Mouse (Mus musculus) forebrain, embryonic 12.5 days (tissue): ENCODE results near the gene Nop10. TPM values are rescaled to one million over a fixed set of nuclear protein-coding genes. Genes with fewer than 3 reads are reported as not detected.
A peak's percentile ranks its signal among the peaks of the same experiment; 100 is the strongest.

Source experiments
- ATAC-seq: fragments of 200-750 bp; cut with Nextera tagmentation; 2 replicates; pipeline ENCODE4 v1.8.0; 2017; ENCODE audit warnings: moderate TSS enrichment; ENCODE audit not compliant: low FRiP score
- H3K27ac ChIP-seq: fragments of 300-500 bp; sonication (generic); 2 replicates; pipeline ENCODE4 v1.5.1; 2016; ENCODE audit warnings: mild to moderate bottlenecking
- H3K27me3 ChIP-seq: fragments of 300-500 bp; sonication (generic); 2 replicates; pipeline ENCODE4 v1.6.1; 2016; ENCODE audit warnings: mild to moderate bottlenecking
- H3K36me3 ChIP-seq: fragments of 300-500 bp; sonication (generic); replicated peaks from 2 replicates; pipeline ENCODE4 v1.6.1; 2016; ENCODE audit warnings: mild to moderate bottlenecking
- H3K4me1 ChIP-seq: fragments of 300-500 bp; sonication (generic); 2 replicates; pipeline ENCODE4 v1.6.1; 2016
- H3K4me2 ChIP-seq: fragments of 300-500 bp; sonication (generic); 2 replicates; pipeline ENCODE4 v1.6.1; 2016; ENCODE audit warnings: mild to moderate bottlenecking, moderate library complexity
- H3K4me3 ChIP-seq: fragments of 300-500 bp; sonication (generic); replicated peaks from 2 replicates; pipeline ENCODE4 v1.5.1; 2016; ENCODE audit warnings: mild to moderate bottlenecking
- H3K9ac ChIP-seq: fragments of 300-500 bp; sonication (generic); 2 replicates; pipeline ENCODE4 v1.6.1; 2016; ENCODE audit warnings: mild to moderate bottlenecking
- H3K9me3 ChIP-seq: fragments of 300-500 bp; sonication (generic); 2 replicates; pipeline ENCODE4 v1.6.1; 2016
- WGBS: fragments of 180-500 bp; shearing (Covaris S2); methylation state at CpG from one replicate; pipeline ENCODE4 v1.1.7; 2016; 5-methylcytosine and 5-hydroxymethylcytosine counted together
- polyA plus RNA-seq: library from polyadenylated mRNA; unstranded; fragments of >200 nt; fragmentation: Nextera tagmentation; extraction: Ambion mirVana; gene quantifications from 2 replicates; pipeline ENCODE4 v1.2.1, GENCODE M21; 2016

Nop10 gene
- polyA plus RNA-seq, 1 experiment from 2014 or later: 157 TPM

DNA sequence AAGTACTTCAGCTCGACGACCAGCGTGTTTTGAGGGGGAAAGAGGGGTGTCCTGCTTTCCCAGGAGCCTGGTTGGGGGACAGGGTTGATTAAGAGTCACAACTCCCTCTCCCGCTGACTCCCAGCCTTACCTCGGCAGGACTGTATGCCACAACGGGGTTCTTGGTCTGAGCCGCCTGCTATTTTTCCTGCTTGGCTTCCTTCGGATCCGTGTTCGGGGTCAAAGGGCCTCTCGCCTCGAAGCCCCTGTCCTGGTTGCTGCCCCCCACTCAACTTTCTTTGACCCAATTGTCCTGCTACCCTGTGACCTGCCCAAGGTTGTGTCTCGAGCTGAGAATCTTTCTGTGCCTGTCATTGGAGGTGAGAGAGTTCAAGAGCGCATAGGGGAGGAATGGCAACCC lies 19.9 kb upstream of the Nop10 start:
- Histone ChIP-seq H3K9me3 (no peaks in the 10 kb centered on the region), H3K4me2 (no peak overlapping the region), H3K27ac (no peak overlapping the region), H3K36me3 (peaks cover 26% of the 10 kb centered on the region), H3K4me3 (no peak overlapping the region), H3K4me1 (peaks cover 10% of the 10 kb centered on the region), H3K27me3 (0 out of 2 replicates have a peak, but pooled peaks cover 7% of the 10 kb centered on the region), H3K9ac (no peak overlapping the region)
- 88% methylated on average over 14 of the region's 14 CpGs for WGBS
- ATAC-seq: no peak

GRCm38 (mm10) chr2:112245307-112245706 lies 16.4 kb upstream of the Nop10 start:
- Histone ChIP-seq H3K4me3 (no peak overlapping the region), H3K9ac (no peak overlapping the region), H3K27me3 (no peaks in the 10 kb centered on the region), H3K36me3 (peaks cover 26% of the 10 kb centered on the region), H3K27ac (no peak overlapping the region), H3K9me3 (no peaks in the 10 kb centered on the region), H3K4me2 (no peak overlapping the region), H3K4me1 (peaks cover 5% of the 10 kb centered on the region)
- 91% methylated on average over 5 of the region's 5 CpGs for WGBS
- ATAC-seq: no peak

DNA sequence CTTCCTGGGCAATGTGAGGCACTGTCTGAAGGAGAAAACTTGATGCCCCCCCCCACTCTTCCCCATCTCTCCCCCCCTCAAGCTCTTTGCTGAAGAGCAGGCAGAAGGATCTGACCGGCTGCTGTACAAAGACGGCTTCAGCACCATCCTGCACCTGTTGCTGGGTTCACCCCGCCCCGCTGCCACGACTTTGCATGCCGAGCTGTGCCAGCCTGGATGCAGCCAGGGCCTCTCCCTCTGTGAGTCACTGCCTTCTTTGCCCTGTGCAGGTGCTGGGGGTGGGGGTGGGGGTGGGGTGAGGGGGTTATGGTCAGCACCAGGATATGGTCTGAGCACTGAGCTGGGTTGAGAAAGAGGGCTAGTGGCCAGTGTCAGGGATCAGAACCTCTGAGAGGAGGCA lies 15.5 kb upstream of the Nop10 start:
- H3K4me1 ChIP-seq: no peaks in the 10 kb centered on the region; the same call in 1 of the 2 replicates
- H3K4me2 ChIP-seq: no peak overlapping the region
- no peaks in the 10 kb centered on the region for H3K9me3 ChIP-seq
- peaks cover 26% of the 10 kb centered on the region for H3K36me3 ChIP-seq
- no peak overlapping the region for H3K27ac ChIP-seq
- 94% methylated on average over 6 of the region's 6 CpGs for WGBS
- no peak overlapping the region for H3K9ac ChIP-seq
- H3K27me3 ChIP-seq: no peaks in the 10 kb centered on the region
- no peak overlapping the region for H3K4me3 ChIP-seq
- ATAC-seq: no peak

GRCm38 (mm10) chr2:112247323-112247722 lies 14.4 kb upstream of the Nop10 start:
- no peaks in the 10 kb centered on the region for H3K27me3 ChIP-seq
- 87% methylated on average over 10 of the region's 10 CpGs for WGBS
- no peak overlapping the region for H3K4me2 ChIP-seq
- peaks cover 26% of the 10 kb centered on the region for H3K36me3 ChIP-seq
- no peak overlapping the region for H3K9ac ChIP-seq
- H3K4me3 ChIP-seq: no peak overlapping the region
- no peaks in the 10 kb centered on the region for H3K9me3 ChIP-seq
- no peak overlapping the region for H3K27ac ChIP-seq
- H3K4me1 ChIP-seq: no peaks in the 10 kb centered on the region
- no peak for ATAC-seq

DNA sequence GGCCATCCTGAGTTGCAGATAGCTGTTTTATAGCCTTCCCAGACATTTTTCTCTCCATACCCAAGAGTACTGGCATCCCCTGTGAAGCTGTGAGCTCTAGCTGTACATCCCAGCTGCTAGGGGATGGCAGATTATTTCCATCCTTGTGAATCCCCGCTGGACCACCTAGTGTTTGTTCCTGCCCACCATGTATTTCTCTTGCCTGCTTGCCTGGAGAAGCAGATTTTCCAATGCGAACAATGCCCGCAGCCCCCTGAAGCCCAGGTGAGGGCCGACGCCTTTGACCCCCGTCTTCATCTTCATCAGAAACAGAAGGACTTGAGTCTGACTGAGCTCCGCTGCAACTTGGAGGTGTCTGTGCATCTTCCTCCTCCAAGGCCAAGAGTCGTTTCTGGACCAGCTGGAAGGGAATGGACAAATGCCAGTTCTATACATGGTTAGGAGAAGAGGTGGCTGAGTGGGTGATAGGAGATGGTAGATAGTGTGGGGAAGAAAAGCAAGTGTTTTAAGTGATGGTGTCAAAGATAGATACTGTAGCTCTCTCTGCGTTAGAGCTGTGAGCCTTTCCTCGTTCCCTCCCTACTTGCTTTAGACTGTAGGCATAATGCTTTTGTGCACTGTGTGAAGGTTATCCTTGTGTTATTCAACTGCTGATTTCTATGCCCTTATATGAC lies 11.8 kb upstream of the Nop10 start:
- Histone ChIP-seq H3K9me3 (no peaks in the 10 kb centered on the region), H3K4me1 (no peaks in the 10 kb centered on the region), H3K9ac (no peak overlapping the region), H3K4me2 (no peak overlapping the region), H3K4me3 (no peak overlapping the region), H3K27me3 (no peaks in the 10 kb centered on the region), H3K27ac (no peak overlapping the region), H3K36me3 (peaks cover 11% of the 10 kb centered on the region)
- 92% methylated on average over 10 of the region's 10 CpGs for WGBS
- no peak for ATAC-seq

DNA sequence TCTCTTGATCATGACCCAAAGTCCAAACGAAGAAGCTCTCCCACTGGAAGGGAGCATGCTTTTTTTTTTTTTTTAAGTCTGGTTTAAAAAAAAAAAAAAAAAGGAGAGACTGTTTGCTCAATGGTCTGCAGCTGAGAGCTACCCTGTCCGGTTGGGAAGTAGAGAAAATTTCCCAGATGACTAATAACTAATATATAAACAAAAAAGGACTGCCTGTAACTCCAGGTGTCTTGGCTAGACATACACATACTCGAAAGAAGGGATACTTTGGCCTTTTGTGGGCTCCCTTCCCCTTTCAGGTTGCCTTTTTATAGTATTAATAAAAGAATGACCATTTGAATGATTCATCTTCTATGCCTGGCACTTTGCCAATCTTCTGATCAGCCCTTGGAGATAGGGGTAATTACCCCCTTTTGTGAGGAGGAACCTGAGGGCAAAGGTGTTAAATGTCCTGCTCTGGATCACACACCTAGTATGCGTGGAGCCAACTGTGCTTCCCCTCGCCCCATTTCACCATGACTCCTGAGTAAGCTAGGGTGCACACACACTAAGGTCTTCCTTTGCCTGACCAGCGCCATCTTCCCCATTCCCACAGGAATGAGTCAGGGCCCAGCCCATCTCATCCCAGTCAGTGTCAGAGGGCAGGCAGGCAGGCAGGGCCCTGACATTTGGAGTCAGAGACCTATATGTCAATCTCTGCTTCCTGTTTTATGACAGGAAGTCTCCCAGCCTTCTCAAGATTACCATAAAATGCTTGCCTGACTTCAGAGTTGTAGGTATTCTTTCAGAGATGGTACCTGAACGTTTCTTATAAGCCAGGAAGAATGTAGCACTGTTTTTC lies 6.8 kb upstream of the Nop10 start:
- Histone ChIP-seq H3K4me2 (no peak overlapping the region), H3K27ac (no peak overlapping the region), H3K9me3 (no peaks in the 10 kb centered on the region), H3K4me3 (no peak overlapping the region), H3K9ac (no peak overlapping the region), H3K27me3 (no peaks in the 10 kb centered on the region), H3K36me3 (no peaks in the 10 kb centered on the region), H3K4me1 (no peaks in the 10 kb centered on the region)
- no peak for ATAC-seq
- 71% methylated on average over 7 of the region's 7 CpGs for WGBS

DNA sequence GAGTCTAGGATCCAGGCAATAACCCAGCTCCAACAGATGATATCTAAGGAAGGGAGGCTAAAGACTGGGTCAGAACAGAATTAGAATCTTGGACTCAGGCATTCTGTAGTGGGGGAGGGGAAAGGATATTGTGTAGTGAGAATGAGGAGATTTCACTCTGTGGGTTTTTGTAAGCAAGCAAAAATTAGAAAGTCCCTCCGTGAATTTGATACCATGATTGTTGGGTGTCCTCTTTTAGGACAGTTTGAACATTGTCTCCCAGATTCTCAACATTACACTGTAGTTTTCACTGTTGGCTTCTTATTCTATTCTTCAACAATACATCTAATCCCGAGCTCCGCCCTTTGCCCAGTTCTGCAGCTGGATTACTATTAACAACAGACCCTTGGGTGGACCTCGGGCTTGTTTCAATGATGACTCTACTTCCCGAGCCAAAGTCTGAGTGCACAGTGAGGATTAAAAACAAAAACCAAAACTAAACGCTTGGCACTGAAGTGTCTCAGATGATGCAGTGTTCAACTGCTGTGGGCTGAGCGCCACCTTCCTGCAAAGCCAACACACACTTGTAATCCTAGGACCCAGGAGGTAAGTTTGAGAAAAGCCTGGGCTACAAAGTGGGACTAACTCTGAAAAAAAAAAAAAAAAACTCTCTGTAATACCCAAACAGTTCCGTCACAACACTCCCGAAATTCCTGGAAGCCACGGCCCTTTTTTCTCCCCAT lies 2.3 kb upstream of the Nop10 start, which contains the start of gene Nutm1:
Gene Nutm1 (minus strand): TSS at position 51 of the 722 bp plus-strand sequence.
- H3K36me3 ChIP-seq: no peaks in the 10 kb centered on the region
- no peak within 1 kb of the TSS for H3K4me3 ChIP-seq
- no peak for ATAC-seq
- no peak within 1 kb of the TSS for H3K9ac ChIP-seq
- H3K4me1 ChIP-seq: peaks cover 13% of the 10 kb centered on the region
- H3K4me2 ChIP-seq: no peak within 1 kb of the TSS
- no peaks in the 10 kb centered on the region for H3K9me3 ChIP-seq
- no peaks in the 10 kb centered on the region for H3K27me3 ChIP-seq
- WGBS: 69% methylated on average over 10 of the region's 10 CpGs
- H3K27ac ChIP-seq: no peak within 1 kb of the TSS

GRCm38 (mm10) chr2:112262779-112263295 lies 1.1 kb downstream of the Nop10 start:
- Histone ChIP-seq H3K27ac (no peak overlapping the region), H3K4me1 (peaks cover 32% of the 10 kb centered on the region), H3K9me3 (no peaks in the 10 kb centered on the region), H3K36me3 (no peaks in the 10 kb centered on the region), H3K4me2 (peak overlapping the region; percentile 64), H3K27me3 (no peaks in the 10 kb centered on the region), H3K4me3 (peak overlapping the region; percentile 60), H3K9ac (peak overlapping the region; percentile 60)
- WGBS: 35% methylated on average over 4 of the region's 4 CpGs
- no peak for ATAC-seq

- Histone ChIP-seq H3K9me3 (no peaks in the 10 kb centered on the region), H3K27me3 (no peaks in the 10 kb centered on the region), H3K4me1 (peaks cover 39% of the 10 kb centered on the region), H3K36me3 (no peaks in the 10 kb centered on the region), H3K27ac (no peak overlapping the region), H3K4me3 (no peak overlapping the region), H3K9ac (no peak overlapping the region), H3K4me2 (no peak overlapping the region)
- ATAC-seq: no peak
- WGBS: 80% methylated on average over 4 of the region's 4 CpGs
These were observed 2.6 kb downstream of the Nop10 start for GRCm38 (mm10) chr2:112264364-112264763.

GRCm38 (mm10) chr2:112265448-112266241 lies 3.9 kb downstream of the Nop10 start, which contains the start of gene Slc12a6:
TSS of gene Slc12a6 (plus strand) at chr2:112265825.
- H3K4me3 ChIP-seq: peak within 1 kb of the TSS; percentile 68
- under 1% methylated on average over 83 of the region's 85 CpGs for WGBS
- no peaks in the 10 kb centered on the region for H3K27me3 ChIP-seq
- peak within 1 kb of the TSS; percentile 95 for H3K27ac ChIP-seq
- no peaks in the 10 kb centered on the region for H3K36me3 ChIP-seq
- peak within 1 kb of the TSS; percentile 92 for H3K4me2 ChIP-seq
- peak within 1 kb of the TSS; percentile 71 for H3K9ac ChIP-seq
- H3K9me3 ChIP-seq: no peaks in the 10 kb centered on the region
- peaks cover 42% of the 10 kb centered on the region for H3K4me1 ChIP-seq
- peak; percentile 95 for ATAC-seq

- Histone ChIP-seq H3K27ac (peak within 1 kb of the TSS; percentile 95), H3K9ac (peak within 1 kb of the TSS; percentile 71), H3K27me3 (no peaks in the 10 kb centered on the region), H3K4me2 (peak within 1 kb of the TSS; percentile 92), H3K4me3 (peak within 1 kb of the TSS; percentile 68), H3K4me1 (peaks cover 42% of the 10 kb centered on the region), H3K36me3 (no peaks in the 10 kb centered on the region), H3K9me3 (no peaks in the 10 kb centered on the region)
- 2% methylated on average over 11 of the region's 11 CpGs for whole genome bisulfite sequencing
- peak; percentile 30 for ATAC-seq
These were observed 4.5 kb downstream of the Nop10 start, which contains the start of gene Gm21985 for GRCm38 (mm10) chr2:112266242-112266592. TSS of gene Gm21985 (plus strand) at chr2:112266314.
